Mouse (Mus musculus) midbrain, embryonic 13.5 days (tissue): ENCODE data around the gene Arl13b. TPM values are rescaled to one million over a fixed set of nuclear protein-coding genes. Genes with fewer than 3 reads are reported as not detected.

Experiments used
- ATAC-seq: fragments of 200-750 bp; cut with Nextera tagmentation; 2 replicates; pipeline ENCODE4 v1.8.0; 2017; ENCODE audit warnings: mild to moderate bottlenecking, moderate TSS enrichment, moderate library complexity
- H3K27ac ChIP-seq: fragments of 300-500 bp; sonication (generic); 2 replicates; pipeline ENCODE4 v1.5.1; 2015; ENCODE audit warnings: inconsistent platforms, mild to moderate bottlenecking, moderate library complexity
- H3K27me3 ChIP-seq: fragments of 300-500 bp; sonication (generic); 2 replicates; pipeline ENCODE4 v1.6.1; 2015; ENCODE audit warnings: mild to moderate bottlenecking, inconsistent platforms
- H3K36me3 ChIP-seq: fragments of 300-500 bp; sonication (generic); 2 replicates; pipeline ENCODE4 v1.6.1; 2015; ENCODE audit warnings: mild to moderate bottlenecking, inconsistent platforms
- H3K4me1 ChIP-seq: fragments of 300-500 bp; sonication (generic); replicated peaks from 2 replicates; pipeline ENCODE4 v1.6.1; 2015; ENCODE audit warnings: inconsistent platforms
- H3K4me2 ChIP-seq: fragments of 300-500 bp; sonication (generic); replicated peaks from 2 replicates; pipeline ENCODE4 v1.6.1; 2015; ENCODE audit warnings: moderate library complexity, mild to moderate bottlenecking, inconsistent platforms
- H3K4me3 ChIP-seq: fragments of 300-500 bp; sonication (generic); replicated peaks from 2 replicates; pipeline ENCODE4 v1.5.1; 2015; ENCODE audit warnings: mild to moderate bottlenecking, inconsistent platforms
- H3K9ac ChIP-seq: fragments of 300-500 bp; sonication (generic); replicated peaks from 2 replicates; pipeline ENCODE4 v1.6.1; 2015; ENCODE audit warnings: mild to moderate bottlenecking, inconsistent platforms
- H3K9me3 ChIP-seq: fragments of 300-500 bp; sonication (generic); 2 replicates; pipeline ENCODE4 v1.6.1; 2016; ENCODE audit warnings: mild to moderate bottlenecking, inconsistent platforms
- WGBS: fragments of 180-500 bp; shearing (Covaris S2); methylation state at CpG from one replicate; pipeline ENCODE4 v1.1.7; 2015; 5-methylcytosine and 5-hydroxymethylcytosine counted together
- polyA plus RNA-seq: library from polyadenylated mRNA; unstranded; fragments of >200 nt; fragmentation: Nextera tagmentation; extraction: Ambion mirVana; gene quantifications from 2 replicates; pipeline ENCODE4 v1.2.1, GENCODE M21; 2015

Arl13b gene
- polyA plus RNA-seq, 1 experiment from 2014 or later, result 13.3 TPM

DNA sequence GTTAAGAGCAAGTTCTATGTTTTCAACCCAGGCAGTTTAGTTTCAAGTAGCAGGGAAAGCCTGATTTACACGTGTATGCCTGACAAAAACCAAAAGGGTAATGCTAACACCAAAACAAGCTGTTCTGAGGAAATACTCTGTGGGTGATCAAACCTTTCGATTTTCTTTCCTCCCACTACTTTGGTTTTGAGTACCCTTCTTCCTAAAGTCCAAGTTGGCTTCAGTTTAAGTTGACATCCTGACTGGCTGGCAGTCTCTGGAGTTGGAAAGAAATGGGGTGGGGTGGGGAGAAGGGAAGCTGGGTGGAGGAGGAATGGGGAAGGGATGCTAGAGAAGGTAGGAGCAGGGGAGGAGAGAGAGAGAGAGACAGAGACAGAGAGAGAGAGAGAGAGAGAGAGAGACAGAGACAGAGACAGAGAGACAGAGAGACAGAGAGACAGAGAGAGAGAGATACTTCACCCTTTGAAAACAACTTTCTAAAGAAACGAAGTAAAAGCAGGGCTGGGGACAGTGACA lies 6.8 kb upstream of the Arl13b start:
- no peaks in the 10 kb centered on the region for H3K9me3 ChIP-seq
- peak overlapping the region; percentile 60 for H3K4me3 ChIP-seq
- no peak overlapping the region for H3K27ac ChIP-seq
- peaks cover 5% of the 10 kb centered on the region for H3K4me1 ChIP-seq
- no peaks in the 10 kb centered on the region for H3K27me3 ChIP-seq
- ATAC-seq, result peak; percentile 57; the same call in 1 of the 2 replicates
- peak overlapping the region; percentile 92 for H3K4me2 ChIP-seq
- H3K9ac ChIP-seq, result peak overlapping the region; percentile 77
- WGBS, result 20% methylated on average over 3 of the region's 3 CpGs
- H3K36me3 ChIP-seq, result no peaks in the 10 kb centered on the region

GRCm38 (mm10) chr16:62852464-62853252 lies 5.8 kb upstream of the Arl13b start:
- no peak overlapping the region for H3K4me2 ChIP-seq
- H3K27me3 ChIP-seq, result no peaks in the 10 kb centered on the region
- peaks cover 5% of the 10 kb centered on the region for H3K4me1 ChIP-seq
- H3K27ac ChIP-seq, result no peak overlapping the region
- no peak overlapping the region for H3K9ac ChIP-seq
- H3K9me3 ChIP-seq, result no peaks in the 10 kb centered on the region
- no peak overlapping the region for H3K4me3 ChIP-seq
- no peaks in the 10 kb centered on the region for H3K36me3 ChIP-seq
- ATAC-seq, result no peak
- WGBS, result 81% methylated on average over 3 of the region's 3 CpGs

GRCm38 (mm10) chr16:62845341-62845740 lies 1.5 kb downstream of the Arl13b start:
- WGBS, result 91% methylated on average over 6 of the region's 6 CpGs
- Histone ChIP-seq H3K27ac (no peak overlapping the region), H3K9me3 (no peaks in the 10 kb centered on the region), H3K36me3 (no peaks in the 10 kb centered on the region), H3K4me1 (peaks cover 22% of the 10 kb centered on the region), H3K27me3 (no peaks in the 10 kb centered on the region), H3K9ac (no peak overlapping the region), H3K4me3 (no peak overlapping the region), H3K4me2 (peak overlapping the region; percentile 77)
- no peak for ATAC-seq

- H3K4me1 ChIP-seq, result no peaks in the 10 kb centered on the region
- H3K9me3 ChIP-seq, result no peaks in the 10 kb centered on the region
- no peaks in the 10 kb centered on the region for H3K36me3 ChIP-seq
- no peak overlapping the region for H3K27ac ChIP-seq
- H3K4me3 ChIP-seq, result no peak overlapping the region
- 67% methylated on average over 3 of the region's 3 CpGs for WGBS
- H3K9ac ChIP-seq, result no peak overlapping the region
- no peak overlapping the region for H3K4me2 ChIP-seq
- H3K27me3 ChIP-seq, result no peaks in the 10 kb centered on the region
- no peak for ATAC-seq
Observed at GRCm38 (mm10) chr16:62834016-62834735, 12.7 kb downstream of the Arl13b start.

DNA sequence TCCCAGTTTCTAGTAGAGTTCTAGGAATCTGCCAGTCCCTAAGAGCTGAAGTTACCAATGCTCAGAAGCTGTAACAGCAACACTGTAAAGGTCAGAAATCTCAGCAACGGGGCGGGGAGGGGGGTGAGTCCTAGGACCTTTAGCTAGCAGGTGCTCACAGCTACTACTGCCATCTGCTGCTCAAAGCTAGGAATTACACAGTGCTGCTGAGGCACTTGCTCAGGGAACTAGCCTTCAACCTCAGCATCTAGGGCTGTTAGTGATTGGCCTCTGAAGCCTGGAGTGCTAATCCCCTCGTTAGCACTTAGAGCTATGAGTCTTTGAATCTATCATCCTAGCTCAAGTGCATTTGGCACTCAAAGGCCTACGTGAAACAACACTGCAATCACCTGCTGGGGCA lies 14.4 kb downstream of the Arl13b start:
- peak; percentile 56; the same call in 1 of the 2 replicates for ATAC-seq
- Histone ChIP-seq H3K27me3 (no peaks in the 10 kb centered on the region), H3K36me3 (no peaks in the 10 kb centered on the region), H3K9me3 (no peaks in the 10 kb centered on the region), H3K4me3 (no peak overlapping the region), H3K4me2 (no peak overlapping the region), H3K4me1 (no peaks in the 10 kb centered on the region), H3K9ac (no peak overlapping the region), H3K27ac (no peak overlapping the region)
- 13% methylated on average over 4 of the region's 4 CpGs for WGBS

GRCm38 (mm10) chr16:62832027-62832426 lies 14.8 kb downstream of the Arl13b start:
- Histone ChIP-seq H3K4me3 (no peak overlapping the region), H3K9ac (no peak overlapping the region), H3K4me2 (no peak overlapping the region), H3K4me1 (no peaks in the 10 kb centered on the region), H3K27me3 (no peaks in the 10 kb centered on the region), H3K36me3 (no peaks in the 10 kb centered on the region), H3K9me3 (no peaks in the 10 kb centered on the region), H3K27ac (no peak overlapping the region)
- WGBS, result 92% methylated on average over 2 of the region's 2 CpGs
- ATAC-seq, result 0 out of 2 replicates have a peak, but pooled peaks have one; percentile 40

GRCm38 (mm10) chr16:62826156-62827001 lies 20.5 kb downstream of the Arl13b start:
- no peak overlapping the region for H3K4me2 ChIP-seq
- 0 out of 2 replicates have a peak, but pooled peaks cover 6% of the 10 kb centered on the region for H3K36me3 ChIP-seq
- 77% methylated on average over 12 of the region's 12 CpGs for WGBS
- H3K27me3 ChIP-seq, result no peaks in the 10 kb centered on the region
- H3K27ac ChIP-seq, result no peak overlapping the region
- H3K9ac ChIP-seq, result no peak overlapping the region
- no peak overlapping the region for H3K4me3 ChIP-seq
- H3K9me3 ChIP-seq, result no peaks in the 10 kb centered on the region
- no peaks in the 10 kb centered on the region for H3K4me1 ChIP-seq
- ATAC-seq, result peak; percentile 55

GRCm38 (mm10) chr16:62822472-62822871 lies 24.4 kb downstream of the Arl13b start:
- Histone ChIP-seq H3K27me3 (no peaks in the 10 kb centered on the region), H3K9ac (no peak overlapping the region), H3K27ac (no peak overlapping the region), H3K4me2 (no peak overlapping the region), H3K4me1 (no peaks in the 10 kb centered on the region), H3K4me3 (no peak overlapping the region), H3K36me3 (0 out of 2 replicates have a peak, but pooled peaks cover 6% of the 10 kb centered on the region), H3K9me3 (no peaks in the 10 kb centered on the region)
- ATAC-seq, result no peak
- 94% methylated on average over 6 of the region's 6 CpGs for WGBS

DNA sequence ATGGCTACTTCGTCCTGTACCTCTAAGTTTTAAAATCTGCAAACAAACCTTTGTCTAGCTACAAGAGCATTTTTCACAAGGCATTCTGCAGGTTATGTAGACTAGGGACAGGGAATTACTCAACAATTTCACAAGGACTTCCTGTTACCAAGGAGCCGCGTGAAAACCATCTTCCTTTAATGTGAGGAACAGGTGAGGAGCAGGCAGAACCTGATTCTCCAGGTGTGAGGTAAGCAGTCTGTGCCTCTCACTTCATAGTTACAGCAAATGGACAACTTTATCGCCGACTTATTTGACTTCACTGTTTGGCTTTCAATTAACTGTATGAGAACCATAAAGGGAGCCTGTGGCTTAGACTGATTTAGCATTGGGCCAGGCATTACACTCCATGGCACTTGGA lies 32.3 kb downstream of the Arl13b start, which contains the start of gene Stx19:
TSS of gene Stx19 (plus strand) at position 186 of the 400 bp plus-strand sequence.
- H3K4me3 ChIP-seq, result no peak within 1 kb of the TSS
- H3K27me3 ChIP-seq, result no peaks in the 10 kb centered on the region
- no peak within 1 kb of the TSS for H3K27ac ChIP-seq
- no peaks in the 10 kb centered on the region for H3K9me3 ChIP-seq
- no peaks in the 10 kb centered on the region for H3K4me1 ChIP-seq
- WGBS, result 90% methylated on average over 5 of the region's 5 CpGs
- no peak within 1 kb of the TSS for H3K9ac ChIP-seq
- no peak within 1 kb of the TSS for H3K4me2 ChIP-seq
- peaks cover 7% of the 10 kb centered on the region; the same call in 1 of the 2 replicates for H3K36me3 ChIP-seq
- no peak for ATAC-seq

DNA sequence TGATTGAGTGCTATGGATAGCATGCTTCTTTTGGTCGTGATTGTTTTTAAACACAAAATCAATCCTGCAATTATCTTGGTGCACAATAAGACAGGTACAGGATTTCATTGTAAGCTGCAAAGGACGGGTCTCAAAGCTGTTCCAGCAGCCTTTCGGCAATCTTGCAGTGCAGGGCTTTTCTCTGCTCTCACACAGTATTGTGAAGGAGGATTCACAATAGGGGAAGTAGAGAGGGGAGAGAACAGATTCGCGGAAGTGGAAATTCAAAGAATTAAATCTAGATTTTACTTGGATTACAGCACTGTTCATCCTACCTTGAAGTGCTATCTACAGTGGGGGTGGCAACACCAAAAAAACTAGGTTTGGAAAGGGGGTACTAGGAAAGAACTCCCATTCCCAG lies 33.0 kb downstream of the Arl13b start:
- no peak overlapping the region for H3K27ac ChIP-seq
- no peaks in the 10 kb centered on the region for H3K4me1 ChIP-seq
- H3K9me3 ChIP-seq, result no peaks in the 10 kb centered on the region
- no peaks in the 10 kb centered on the region for H3K27me3 ChIP-seq
- H3K36me3 ChIP-seq, result peaks cover 7% of the 10 kb centered on the region; the same call in 1 of the 2 replicates
- no peak overlapping the region for H3K4me3 ChIP-seq
- WGBS, result 79% methylated on average over 5 of the region's 5 CpGs
- H3K4me2 ChIP-seq, result no peak overlapping the region
- no peak for ATAC-seq
- no peak overlapping the region for H3K9ac ChIP-seq

DNA sequence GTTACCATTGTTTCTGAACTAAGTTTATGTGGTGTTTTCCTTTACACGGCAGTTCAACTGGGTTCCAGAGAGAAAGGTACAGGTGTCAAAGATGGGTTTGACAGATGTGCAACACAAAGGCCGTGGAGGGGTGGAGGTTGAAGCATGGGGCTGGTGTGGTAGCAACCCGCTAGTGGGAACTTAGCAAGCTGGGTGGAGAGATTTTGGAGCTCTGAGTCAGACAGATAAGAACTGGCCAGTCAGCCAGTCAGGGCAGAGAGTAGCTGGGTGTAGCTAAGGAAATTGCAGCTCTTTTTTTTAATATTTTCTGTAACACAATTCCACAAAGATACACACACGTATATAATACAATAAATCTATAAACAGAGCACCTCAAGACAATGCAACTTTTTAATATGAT lies 36.0 kb downstream of the Arl13b start:
- no peak overlapping the region for H3K4me2 ChIP-seq
- H3K27ac ChIP-seq, result no peak overlapping the region
- ATAC-seq, result no peak
- 92% methylated on average over 4 of the region's 4 CpGs for WGBS
- H3K27me3 ChIP-seq, result no peaks in the 10 kb centered on the region
- H3K9me3 ChIP-seq, result no peaks in the 10 kb centered on the region
- peaks cover 7% of the 10 kb centered on the region; the same call in 1 of the 2 replicates for H3K36me3 ChIP-seq
- no peak overlapping the region for H3K4me3 ChIP-seq
- H3K4me1 ChIP-seq, result peaks cover 5% of the 10 kb centered on the region; the same call in 1 of the 2 replicates
- H3K9ac ChIP-seq, result no peak overlapping the region
